Mouse (Mus musculus): ENCODE results near the gene Il20ra. TPM values are rescaled to one million over a fixed set of nuclear protein-coding genes. Genes with fewer than 3 reads are reported as not detected.

Il20ra gene
- polyA plus RNA-seq, 1 experiment from 2014 or later = 0.10 TPM

DNA sequence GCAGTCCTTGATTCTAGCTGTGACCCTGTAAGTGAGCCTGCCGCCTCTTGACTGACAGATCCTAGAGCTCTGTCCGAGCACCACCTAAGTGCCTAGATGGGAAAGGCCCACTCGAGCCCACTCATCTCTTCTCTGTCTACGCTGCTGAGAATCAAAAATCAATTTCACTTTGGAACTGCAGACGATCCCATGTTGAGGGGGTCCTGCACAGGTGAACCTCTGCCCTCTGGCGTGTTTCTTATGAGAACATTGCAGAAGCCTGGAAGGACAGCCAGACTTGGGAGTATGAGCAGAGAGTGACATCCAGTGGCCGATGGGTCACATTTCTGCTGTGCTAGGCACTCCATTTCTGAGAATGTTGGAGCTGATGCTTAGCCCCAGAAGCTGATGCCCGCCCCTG is 19.4 kb upstream of the Il20ra start:
- WGBS = 60% methylated on average over 8 of the region's 8 CpGs
- ATAC-seq (replicated peaks; ENCODE audit: insufficient number of reproducible peaks, low FRiP score, low TSS enrichment, low read depth) = no peak

DNA sequence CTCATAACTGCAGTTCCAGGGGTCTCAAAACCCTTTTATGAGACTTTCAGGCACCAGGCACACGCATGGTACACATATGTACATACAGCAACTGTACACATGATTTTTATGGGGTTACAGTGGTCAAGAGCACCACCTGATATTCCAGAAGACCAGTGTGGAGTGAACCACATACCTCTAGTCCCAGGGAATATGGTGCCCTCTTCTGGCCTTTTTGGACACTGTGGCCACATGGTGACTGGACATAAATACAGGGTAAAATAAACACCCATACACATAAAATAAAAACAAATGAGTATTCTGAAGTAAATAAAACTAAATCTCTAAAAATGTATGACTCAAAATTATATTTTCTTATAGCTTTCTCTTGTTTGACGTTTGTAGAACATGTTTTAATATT is 18.7 kb upstream of the Il20ra start:
- H3K4me1 ChIP-seq (ENCODE audit: control insufficient read depth, insufficient read depth, low read length) = no peaks in the 10 kb centered on the region
- no peaks in the 10 kb centered on the region for H3K27me3 ChIP-seq (ENCODE audit: control insufficient read depth, insufficient read depth, low read length)
- H3K4me3 ChIP-seq (ENCODE audit: low read depth, low read length) = no peak overlapping the region
- H3K36me3 ChIP-seq (replicated peaks; ENCODE audit: control insufficient read depth, insufficient read depth, low read depth, low read length) = no peaks in the 10 kb centered on the region
- H3K9me3 ChIP-seq (replicated peaks; ENCODE audit: control insufficient read depth, low read length) = no peaks in the 10 kb centered on the region
- H3K4me2 ChIP-seq (ENCODE audit: low read depth, low read length) = no peak overlapping the region
- DNase-seq (ENCODE audit: low spot score) = peak; percentile 44
- H3K27ac ChIP-seq (replicated peaks; ENCODE audit: low read depth, low read length) = no peak overlapping the region
- H3K9ac ChIP-seq (replicated peaks; ENCODE audit: low read length) = no peak overlapping the region
- no peak for ATAC-seq (replicated peaks; ENCODE audit: insufficient number of reproducible peaks, low FRiP score, low TSS enrichment, low read depth)
- 61% methylated on average over 2 of the region's 2 CpGs for WGBS

More for the DNA sequence above, 19.4 kb upstream of the Il20ra start:
- DNase-seq (ENCODE audit: low spot score) = peak; percentile 55
- H3K27ac ChIP-seq (replicated peaks; ENCODE audit: low read depth, low read length) = no peak overlapping the region
- no peak overlapping the region for H3K4me3 ChIP-seq (ENCODE audit: low read depth, low read length)
- H3K4me1 ChIP-seq (ENCODE audit: control insufficient read depth, insufficient read depth, low read length) = no peaks in the 10 kb centered on the region
- no peaks in the 10 kb centered on the region for H3K36me3 ChIP-seq (replicated peaks; ENCODE audit: control insufficient read depth, insufficient read depth, low read depth, low read length)
- H3K27me3 ChIP-seq (ENCODE audit: control insufficient read depth, insufficient read depth, low read length) = no peaks in the 10 kb centered on the region
- H3K4me2 ChIP-seq (ENCODE audit: low read depth, low read length) = no peak overlapping the region
- no peaks in the 10 kb centered on the region for H3K9me3 ChIP-seq (replicated peaks; ENCODE audit: control insufficient read depth, low read length)
- no peak overlapping the region for H3K9ac ChIP-seq (replicated peaks; ENCODE audit: low read length)

DNA sequence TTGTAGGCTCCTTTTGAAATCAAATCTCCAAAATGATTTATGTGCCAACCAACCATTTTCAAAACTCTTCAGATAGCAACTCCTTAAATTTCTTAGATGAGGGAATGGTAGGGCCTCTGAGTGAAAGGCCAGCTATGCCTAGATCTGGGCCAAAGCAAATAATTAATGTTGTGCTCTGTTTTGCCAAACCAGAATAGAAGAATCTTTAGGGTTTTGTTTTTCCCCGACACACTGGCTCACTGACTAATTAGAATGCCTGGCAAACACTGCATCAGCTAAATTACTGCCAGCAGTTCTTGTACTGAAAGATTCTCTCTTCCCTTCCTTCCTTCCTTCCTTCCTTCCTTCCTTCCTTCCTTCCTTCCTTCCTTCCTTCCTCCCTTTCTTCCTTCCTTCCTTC is 13.0 kb upstream of the Il20ra start:
- Histone ChIP-seq H3K4me3 (ENCODE audit: low read depth, low read length) (no peak overlapping the region), H3K9ac (replicated peaks; ENCODE audit: low read length) (no peak overlapping the region), H3K27ac (replicated peaks; ENCODE audit: low read depth, low read length) (no peak overlapping the region), H3K9me3 (replicated peaks; ENCODE audit: control insufficient read depth, low read length) (no peaks in the 10 kb centered on the region), H3K4me2 (ENCODE audit: low read depth, low read length) (no peak overlapping the region), H3K36me3 (replicated peaks; ENCODE audit: control insufficient read depth, insufficient read depth, low read depth, low read length) (no peaks in the 10 kb centered on the region), H3K27me3 (ENCODE audit: control insufficient read depth, insufficient read depth, low read length) (no peaks in the 10 kb centered on the region), H3K4me1 (ENCODE audit: control insufficient read depth, insufficient read depth, low read length) (no peaks in the 10 kb centered on the region)
- ATAC-seq (replicated peaks; ENCODE audit: insufficient number of reproducible peaks, low FRiP score, low TSS enrichment, low read depth) = no peak
- 74% methylated on average over 1 of the region's 1 CpGs for WGBS
- DNase-seq (ENCODE audit: low spot score) = no peak

DNA sequence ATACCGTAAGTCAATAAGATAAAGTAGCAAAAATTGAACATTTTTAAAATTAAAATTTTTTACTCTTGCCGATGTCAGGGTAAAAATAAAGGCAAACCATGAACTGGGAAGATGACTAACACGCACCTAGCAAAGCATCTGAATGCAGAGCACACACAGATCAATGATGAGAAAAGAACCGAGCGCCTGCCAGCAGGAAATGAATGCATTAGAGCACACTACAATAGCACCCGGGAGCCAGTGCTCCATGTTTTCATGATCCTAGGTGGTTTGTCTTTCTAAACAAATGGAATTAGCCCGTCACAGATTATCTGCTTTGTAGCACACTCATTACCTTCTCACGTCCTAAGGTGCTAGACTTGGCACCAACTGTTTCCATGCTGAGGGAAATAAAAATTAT is 7.9 kb upstream of the Il20ra start:
- no peaks in the 10 kb centered on the region for H3K27me3 ChIP-seq (ENCODE audit: control insufficient read depth, insufficient read depth, low read length)
- ATAC-seq (replicated peaks; ENCODE audit: insufficient number of reproducible peaks, low FRiP score, low TSS enrichment, low read depth) (no peak), DNase-seq (ENCODE audit: low spot score) (no peak)
- no peaks in the 10 kb centered on the region for H3K4me1 ChIP-seq (ENCODE audit: control insufficient read depth, insufficient read depth, low read length)
- H3K27ac ChIP-seq (replicated peaks; ENCODE audit: low read depth, low read length) = no peak overlapping the region
- H3K4me3 ChIP-seq (ENCODE audit: low read depth, low read length) = no peak overlapping the region
- no peaks in the 10 kb centered on the region for H3K36me3 ChIP-seq (replicated peaks; ENCODE audit: control insufficient read depth, insufficient read depth, low read depth, low read length)
- no peaks in the 10 kb centered on the region for H3K9me3 ChIP-seq (replicated peaks; ENCODE audit: control insufficient read depth, low read length)
- H3K9ac ChIP-seq (replicated peaks; ENCODE audit: low read length) = no peak overlapping the region
- no peak overlapping the region for H3K4me2 ChIP-seq (ENCODE audit: low read depth, low read length)
- WGBS = 63% methylated on average over 8 of the region's 8 CpGs

DNA sequence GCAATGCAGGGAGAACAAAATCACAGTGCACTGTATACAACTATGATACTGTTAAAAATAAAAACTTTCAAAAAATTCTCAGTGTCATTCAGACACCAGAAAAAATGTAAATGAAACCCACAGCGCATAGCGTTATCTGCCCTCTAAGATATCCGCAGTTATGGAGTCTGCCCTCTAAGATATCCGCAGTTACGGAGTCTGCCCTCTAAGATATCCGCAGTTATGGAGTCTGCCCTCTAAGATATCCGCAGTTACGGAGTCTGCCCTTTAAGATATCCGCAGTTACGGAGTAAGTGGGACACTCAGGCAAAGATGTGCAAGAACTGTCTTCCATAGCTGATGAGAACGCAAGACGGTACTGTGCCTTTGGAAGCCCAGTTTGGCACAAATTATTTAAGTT is 4.6 kb upstream of the Il20ra start:
- WGBS = 67% methylated on average over 12 of the region's 12 CpGs

DNA sequence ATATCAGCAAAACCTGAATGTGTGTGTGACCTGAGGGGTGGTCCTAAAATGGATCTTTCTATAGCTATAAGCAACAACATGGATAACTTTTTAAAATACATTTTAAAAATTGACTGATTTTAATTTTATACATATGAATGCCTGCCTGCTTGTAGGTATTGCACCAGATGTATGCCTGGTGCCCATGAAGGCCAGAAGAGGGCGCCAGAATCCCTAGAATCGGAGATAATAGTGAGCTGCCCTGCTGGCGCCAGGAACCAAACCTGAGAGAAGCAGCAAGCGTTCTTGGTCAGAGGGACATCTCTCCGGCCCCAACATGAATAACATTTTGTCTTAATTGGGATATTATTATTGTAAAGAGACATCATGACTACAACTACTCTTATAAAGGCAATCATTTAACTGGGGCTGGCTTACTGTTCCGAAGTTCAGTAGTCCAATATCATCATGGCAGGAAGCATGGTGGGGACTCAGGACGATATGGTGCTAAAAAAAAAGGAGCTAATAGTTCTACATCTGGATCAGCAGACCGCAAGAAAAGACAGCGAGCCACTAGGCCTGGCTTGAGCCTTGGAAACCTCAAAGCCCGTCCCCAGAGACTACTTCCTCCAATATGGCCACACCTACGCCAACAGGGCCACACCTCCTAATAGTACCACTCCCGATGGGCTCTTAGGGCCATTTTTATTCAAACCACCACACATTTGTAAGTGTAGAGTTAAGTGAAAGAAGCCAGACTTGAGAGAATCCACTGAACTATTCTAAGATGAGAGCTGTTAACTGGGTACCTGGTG is 3.9 kb upstream of the Il20ra start:
- Histone ChIP-seq H3K27ac (replicated peaks; ENCODE audit: low read depth, low read length) (no peak overlapping the region), H3K36me3 (replicated peaks; ENCODE audit: control insufficient read depth, insufficient read depth, low read depth, low read length) (no peaks in the 10 kb centered on the region), H3K27me3 (ENCODE audit: control insufficient read depth, insufficient read depth, low read length) (no peaks in the 10 kb centered on the region), H3K4me1 (ENCODE audit: control insufficient read depth, insufficient read depth, low read length) (no peaks in the 10 kb centered on the region), H3K9me3 (replicated peaks; ENCODE audit: control insufficient read depth, low read length) (no peaks in the 10 kb centered on the region), H3K4me3 (ENCODE audit: low read depth, low read length) (no peak overlapping the region), H3K9ac (replicated peaks; ENCODE audit: low read length) (no peak overlapping the region), H3K4me2 (ENCODE audit: low read depth, low read length) (no peak overlapping the region)
- WGBS = 55% methylated on average over 12 of the region's 12 CpGs
- DNase-seq (ENCODE audit: low spot score) (peak; percentile 72), ATAC-seq (replicated peaks; ENCODE audit: insufficient number of reproducible peaks, low FRiP score, low TSS enrichment, low read depth) (no peak)

More for the DNA sequence above, 4.6 kb upstream of the Il20ra start:
- no peaks in the 10 kb centered on the region for H3K4me1 ChIP-seq (ENCODE audit: control insufficient read depth, insufficient read depth, low read length)
- no peak overlapping the region for H3K4me2 ChIP-seq (ENCODE audit: low read depth, low read length)
- no peak overlapping the region for H3K4me3 ChIP-seq (ENCODE audit: low read depth, low read length)
- H3K9me3 ChIP-seq (replicated peaks; ENCODE audit: control insufficient read depth, low read length) = no peaks in the 10 kb centered on the region
- H3K9ac ChIP-seq (replicated peaks; ENCODE audit: low read length) = no peak overlapping the region
- H3K27me3 ChIP-seq (ENCODE audit: control insufficient read depth, insufficient read depth, low read length) = no peaks in the 10 kb centered on the region
- no peak for DNase-seq (ENCODE audit: low spot score)
- no peak for ATAC-seq (replicated peaks; ENCODE audit: insufficient number of reproducible peaks, low FRiP score, low TSS enrichment, low read depth)
- no peak overlapping the region for H3K27ac ChIP-seq (replicated peaks; ENCODE audit: low read depth, low read length)
- no peaks in the 10 kb centered on the region for H3K36me3 ChIP-seq (replicated peaks; ENCODE audit: control insufficient read depth, insufficient read depth, low read depth, low read length)

DNA sequence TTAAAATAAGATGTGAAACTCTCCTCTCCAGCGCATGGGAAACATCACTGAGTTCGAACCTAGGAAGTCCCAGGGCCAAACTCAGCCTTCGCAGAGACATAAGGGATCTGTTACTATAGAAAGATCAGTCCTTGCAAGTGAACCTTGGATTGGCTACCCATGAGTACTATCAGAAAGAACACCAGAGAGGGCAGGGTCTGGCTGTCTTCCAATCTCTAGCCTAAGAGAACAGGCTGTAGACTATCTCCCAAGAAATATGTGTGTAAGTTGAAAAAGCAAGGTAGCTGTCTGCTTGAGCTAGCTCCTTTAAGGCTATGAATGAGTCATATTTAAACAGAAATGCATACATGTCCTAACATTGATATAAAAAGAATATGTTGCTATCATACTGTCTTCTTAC is 1.4 kb upstream of the Il20ra start:
- no peak overlapping the region for H3K27ac ChIP-seq (replicated peaks; ENCODE audit: low read depth, low read length)
- no peaks in the 10 kb centered on the region for H3K36me3 ChIP-seq (replicated peaks; ENCODE audit: control insufficient read depth, insufficient read depth, low read depth, low read length)
- no peak for ATAC-seq (replicated peaks; ENCODE audit: insufficient number of reproducible peaks, low FRiP score, low TSS enrichment, low read depth)
- H3K4me3 ChIP-seq (ENCODE audit: low read depth, low read length) = no peak overlapping the region
- no peaks in the 10 kb centered on the region for H3K9me3 ChIP-seq (replicated peaks; ENCODE audit: control insufficient read depth, low read length)
- DNase-seq (ENCODE audit: low spot score) = no peak
- no peaks in the 10 kb centered on the region for H3K4me1 ChIP-seq (ENCODE audit: control insufficient read depth, insufficient read depth, low read length)
- 75% methylated on average over 3 of the region's 3 CpGs for WGBS
- no peak overlapping the region for H3K4me2 ChIP-seq (ENCODE audit: low read depth, low read length)
- no peaks in the 10 kb centered on the region for H3K27me3 ChIP-seq (ENCODE audit: control insufficient read depth, insufficient read depth, low read length)
- no peak overlapping the region for H3K9ac ChIP-seq (replicated peaks; ENCODE audit: low read length)

DNA sequence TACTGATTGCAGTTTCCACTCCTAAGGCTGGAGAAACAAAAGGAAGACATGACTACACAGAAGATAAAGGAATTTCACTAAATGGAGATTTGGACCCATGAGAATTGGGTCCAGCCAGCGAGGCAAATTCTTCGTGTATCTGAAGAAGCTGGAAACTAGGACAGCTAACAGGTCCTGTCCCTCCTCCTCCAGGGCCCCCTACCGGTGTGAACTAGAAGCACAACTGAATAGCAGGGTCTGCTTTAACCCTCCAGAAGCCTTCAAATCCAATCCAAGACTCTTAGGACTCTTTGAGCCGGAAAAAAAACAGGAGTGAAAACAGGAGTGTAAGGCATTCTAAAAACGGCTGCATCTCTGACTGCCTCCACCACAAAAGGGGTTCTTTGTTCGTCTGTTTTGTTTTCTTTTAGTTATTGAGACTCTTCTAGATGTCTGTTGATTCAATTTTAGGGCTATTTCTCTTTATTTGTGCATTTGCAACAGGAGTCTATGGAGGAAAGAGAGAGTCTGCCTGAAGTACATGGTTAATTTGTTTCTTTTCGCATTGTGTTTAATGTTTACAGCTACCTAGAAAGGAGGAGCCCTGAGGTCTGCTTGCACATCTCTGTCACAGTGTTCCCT is 709 bp upstream of the Il20ra start:
- Histone ChIP-seq H3K9ac (replicated peaks; ENCODE audit: low read length) (no peak overlapping the region), H3K4me2 (ENCODE audit: low read depth, low read length) (no peak overlapping the region), H3K9me3 (replicated peaks; ENCODE audit: control insufficient read depth, low read length) (no peaks in the 10 kb centered on the region), H3K27me3 (ENCODE audit: control insufficient read depth, insufficient read depth, low read length) (no peaks in the 10 kb centered on the region), H3K4me1 (ENCODE audit: control insufficient read depth, insufficient read depth, low read length) (no peaks in the 10 kb centered on the region), H3K4me3 (ENCODE audit: low read depth, low read length) (no peak overlapping the region), H3K27ac (replicated peaks; ENCODE audit: low read depth, low read length) (no peak overlapping the region), H3K36me3 (replicated peaks; ENCODE audit: control insufficient read depth, insufficient read depth, low read depth, low read length) (no peaks in the 10 kb centered on the region)
- DNase-seq (ENCODE audit: low spot score) (peak; percentile 43), ATAC-seq (replicated peaks; ENCODE audit: insufficient number of reproducible peaks, low FRiP score, low TSS enrichment, low read depth) (no peak)
- WGBS = 40% methylated on average over 7 of the region's 7 CpGs

Measured in embryonic facial prominence, embryonic 11.5 days (tissue).